8 mouse cellular contexts compared by ENCODE assay signal in the genomic region with DNA sequence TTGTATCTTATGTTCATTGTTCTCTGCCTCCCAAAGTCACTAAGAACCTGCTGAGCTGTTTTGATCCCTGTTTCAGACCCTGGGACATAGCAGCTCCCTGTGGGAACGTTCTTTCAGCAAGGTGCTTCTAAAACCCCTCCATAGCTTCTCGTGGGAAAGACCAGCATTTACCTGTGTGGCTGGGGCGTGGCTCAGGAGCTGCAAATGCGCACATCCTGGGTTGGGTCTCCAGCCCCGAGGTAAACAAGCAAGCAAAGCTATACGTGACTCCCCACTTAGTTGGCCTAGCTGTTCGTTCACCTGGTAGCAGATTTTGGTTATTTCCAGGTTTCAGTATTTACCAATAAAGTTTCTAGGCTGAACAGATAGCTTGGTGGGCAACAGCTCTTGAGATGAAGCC.
"Had no signal": no experiment of that assay in that cellular context is flagged by ENCODE, and none has a peak within 500 bp of the region (broad histone marks: within the 10 kb centered on the region; RNA-seq: fewer than 3 reads in every experiment).

No protein-coding gene starts in this region.

- ATAC-seq: lung, postnatal 0 days; midbrain, embryonic 15.5 days had no signal

- H3K27ac ChIP-seq: left cerebral cortex, adult 2 months; limb, embryonic 10.5 days; liver, embryonic 15.5 days; midbrain, embryonic 15.5 days; neural tube, embryonic 13.5 days; stomach, embryonic 15.5 days had no signal

- DNase-seq: right cerebral cortex, postnatal 14 days had no signal

- H3K36me3 ChIP-seq: limb, embryonic 10.5 days; liver, embryonic 15.5 days; midbrain, embryonic 15.5 days; neural tube, embryonic 13.5 days; stomach, embryonic 15.5 days had no signal

- H3K4me3 ChIP-seq: left cerebral cortex, adult 2 months; limb, embryonic 10.5 days; liver, embryonic 15.5 days; midbrain, embryonic 15.5 days; neural tube, embryonic 13.5 days; stomach, embryonic 15.5 days had no signal
